Mouse (Mus musculus) brain, embryonic 18.5 days (tissue): ENCODE results near the gene Foxe1.

Source experiments
- DNase-seq: peaks from one replicate; pipeline ENCODE4 v3.0.0-alpha.2; 2012; ENCODE audit warnings: low read depth, low spot score

Gene Foxe1

DNA sequence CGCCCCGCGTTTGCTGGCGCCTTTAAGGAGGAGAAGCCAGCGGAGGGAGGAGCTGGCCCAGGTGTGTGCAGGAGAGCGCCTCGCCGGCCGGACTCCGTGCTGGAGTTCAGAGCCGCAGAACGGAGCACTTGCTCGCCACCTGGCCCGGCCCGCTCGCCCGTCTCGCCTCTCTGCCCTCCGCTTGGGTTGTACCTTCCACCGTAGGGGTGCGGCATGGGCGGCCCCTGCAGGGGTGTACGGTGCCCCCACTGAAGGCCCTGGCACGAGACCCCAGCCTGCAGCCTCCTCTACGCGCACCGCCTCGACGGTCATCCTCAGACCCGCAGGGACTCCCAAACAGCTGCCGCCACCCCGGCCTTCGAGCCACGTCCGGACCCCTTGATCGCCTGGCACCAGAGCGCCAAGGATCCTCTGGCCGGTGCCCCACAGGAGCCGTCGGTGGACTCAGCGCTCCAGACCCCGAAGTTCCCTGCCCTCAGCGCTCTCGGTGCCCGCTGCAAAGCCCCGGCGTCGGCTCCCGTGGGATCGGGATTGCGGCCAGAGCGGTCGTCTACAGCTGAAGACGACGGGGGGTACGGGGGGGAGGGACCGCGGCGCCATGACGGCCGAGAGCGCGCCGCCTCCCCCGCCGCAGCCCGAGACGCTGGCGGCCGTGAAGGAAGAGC lies at the start of gene Foxe1:
Gene Foxe1, plus strand, starts transcription at position 14 of the 665 bp plus-strand sequence.
- no peak for DNase-seq

DNA sequence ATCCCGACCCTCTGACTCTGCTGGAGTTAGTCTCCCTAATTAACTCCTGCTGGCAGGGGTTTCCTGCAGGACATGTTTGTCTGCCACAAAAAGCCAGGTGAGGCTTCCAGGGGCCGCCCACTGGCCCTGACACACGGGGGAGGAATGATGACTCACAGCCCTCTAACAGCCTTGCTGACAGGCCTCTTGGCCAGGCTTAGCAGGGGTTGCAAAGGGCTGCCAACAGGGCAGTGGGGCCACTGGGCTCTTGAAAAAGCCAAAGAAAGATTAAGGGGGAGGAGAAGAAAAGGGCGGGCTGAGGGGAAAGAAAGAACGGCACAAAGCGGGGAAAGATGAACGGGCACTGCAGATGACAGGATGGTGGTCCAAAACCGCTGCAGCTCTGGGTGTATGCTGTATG lies 39.3 kb upstream of the Foxe1 start:
- DNase-seq, result no peak

DNA sequence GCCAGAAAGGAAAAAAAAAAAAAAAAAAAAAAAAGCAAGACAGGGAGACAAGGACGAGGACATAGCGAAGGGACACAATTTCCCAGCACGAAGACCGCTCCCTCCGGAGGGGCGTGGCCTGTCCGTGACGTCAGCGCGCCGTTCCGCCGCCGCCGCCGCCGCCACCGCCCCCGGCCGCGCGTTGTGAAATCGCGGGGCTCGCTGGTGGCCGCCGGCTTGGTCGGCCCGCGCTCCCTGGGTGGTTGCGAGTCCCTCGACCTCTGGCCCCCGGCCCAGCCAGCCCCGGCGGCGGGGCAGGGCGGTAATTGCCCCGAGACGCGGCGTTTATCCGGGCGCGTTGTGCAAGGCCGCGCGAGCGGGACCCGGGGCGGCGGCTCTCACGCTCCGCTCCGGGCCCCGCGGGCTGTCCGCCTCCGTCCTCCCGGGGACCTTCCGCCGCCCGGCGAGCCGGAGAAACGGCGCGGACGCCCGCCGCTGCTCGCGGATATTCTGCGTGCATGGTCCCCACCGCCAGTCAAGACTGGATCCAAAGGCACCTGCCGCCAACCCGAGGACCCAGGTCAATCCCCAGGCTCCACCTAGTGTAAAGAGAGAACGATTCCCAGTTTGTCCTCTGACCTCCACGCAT lies 38.5 kb upstream of the Foxe1 start:
- peak; percentile 45 for DNase-seq

DNA sequence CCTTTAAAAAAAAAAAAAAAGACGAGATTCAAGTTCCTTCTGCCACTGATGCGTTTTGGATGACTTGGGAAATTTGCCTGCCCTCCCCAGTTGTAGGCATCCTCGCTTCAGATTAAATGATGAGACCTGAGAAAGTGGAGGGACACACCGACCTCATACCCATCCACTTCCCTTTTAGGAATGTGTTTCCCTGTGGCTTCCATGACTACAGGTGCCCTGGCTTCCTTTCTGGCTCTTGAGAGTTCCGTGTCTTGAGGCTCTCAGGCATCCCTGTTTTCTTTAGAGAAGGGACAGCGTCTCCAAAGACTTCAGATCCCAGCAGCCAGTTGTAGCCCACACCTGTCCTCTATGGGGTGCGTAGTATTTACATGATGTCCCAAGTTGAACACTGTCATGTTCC lies 38.0 kb upstream of the Foxe1 start:
- no peak for DNase-seq

DNA sequence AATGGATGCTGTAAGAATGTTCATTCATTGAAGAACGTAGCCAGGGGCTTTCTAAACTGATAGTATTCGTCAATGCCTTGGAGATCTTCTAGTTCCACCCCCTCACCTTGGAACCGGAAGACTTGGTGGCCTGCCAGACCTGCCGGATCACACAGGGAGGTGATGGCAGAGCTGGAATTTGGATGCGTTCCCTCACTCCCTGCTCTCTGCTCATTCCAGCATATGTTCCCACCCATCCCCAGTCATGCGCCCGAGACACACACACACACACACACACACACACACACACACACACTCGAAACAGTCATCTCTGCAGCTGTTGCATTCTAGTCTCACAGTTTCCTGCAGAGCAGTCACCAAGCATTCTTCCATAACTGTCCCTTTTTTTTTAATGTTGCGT lies 36.1 kb upstream of the Foxe1 start:
- no peak for DNase-seq

DNA sequence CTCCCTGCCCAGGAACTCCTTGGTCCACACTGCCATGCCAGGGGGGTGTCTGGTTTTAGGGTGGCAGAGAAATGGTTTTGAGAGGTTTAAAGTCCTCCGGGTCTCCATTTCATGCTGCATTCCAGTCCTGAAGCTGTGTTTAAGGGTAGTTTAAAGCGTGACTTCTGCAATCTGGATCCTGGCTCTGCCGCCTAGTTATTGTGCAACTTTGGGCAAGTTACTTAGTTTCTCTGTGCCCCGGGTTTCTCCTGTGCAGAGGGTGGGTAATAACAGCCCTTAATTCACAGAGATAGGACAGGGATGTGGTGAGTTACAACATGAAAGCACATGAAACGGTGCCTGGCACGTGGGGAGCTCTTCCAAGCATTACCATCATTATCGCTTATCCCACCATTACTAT lies 35.5 kb upstream of the Foxe1 start:
- no peak for DNase-seq

DNA sequence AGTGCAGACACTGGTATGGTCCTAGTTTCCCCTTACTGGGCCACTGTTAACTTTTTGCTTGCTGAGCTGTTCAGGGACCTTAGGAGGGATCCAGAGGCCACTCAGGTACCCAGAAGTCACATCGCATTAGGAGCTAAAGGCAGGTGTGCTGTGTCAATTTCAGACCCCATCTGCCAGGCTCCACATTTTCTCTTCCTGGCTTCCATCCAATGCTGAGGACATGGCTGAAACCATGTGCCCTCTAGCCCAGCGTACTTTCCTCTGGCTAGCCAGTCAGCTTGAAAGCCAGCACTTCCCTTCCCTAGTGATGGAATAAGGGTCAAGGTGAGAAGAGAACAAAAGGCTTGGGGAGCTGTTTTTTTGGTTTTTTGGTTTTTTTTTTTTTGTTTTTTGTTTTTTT lies 31.8 kb upstream of the Foxe1 start:
- no peak for DNase-seq

DNA sequence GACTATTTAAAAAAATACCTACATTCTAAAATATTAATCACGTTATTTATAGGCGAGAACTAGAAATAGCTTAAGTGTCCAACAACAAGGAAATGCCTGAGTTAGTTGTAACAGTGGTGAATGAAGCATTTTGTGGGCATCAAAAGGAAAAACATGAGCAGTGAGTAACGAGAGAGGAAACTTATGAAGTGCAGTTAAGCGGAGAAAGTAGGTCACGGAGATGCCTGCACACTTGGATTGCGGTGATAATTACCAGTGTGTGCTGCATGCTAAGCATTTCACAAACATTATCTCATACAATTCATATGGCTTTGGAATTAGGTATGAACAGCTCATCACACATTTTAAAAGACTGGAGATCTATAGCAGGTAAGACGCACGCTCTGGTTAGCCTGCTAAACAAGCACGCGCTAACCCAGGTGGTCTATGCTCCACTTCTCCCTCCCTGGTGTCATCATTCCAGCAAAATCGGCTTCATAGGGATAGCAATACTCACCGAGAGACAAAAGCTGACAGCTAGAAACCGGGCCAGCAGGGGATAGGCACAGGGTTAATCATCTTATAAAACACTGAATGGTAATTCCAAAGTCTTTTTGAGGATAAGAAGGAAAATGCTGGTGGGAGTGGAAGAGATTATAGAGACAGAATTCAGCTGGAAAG lies 21.5 kb upstream of the Foxe1 start:
- DNase-seq, result no peak

DNA sequence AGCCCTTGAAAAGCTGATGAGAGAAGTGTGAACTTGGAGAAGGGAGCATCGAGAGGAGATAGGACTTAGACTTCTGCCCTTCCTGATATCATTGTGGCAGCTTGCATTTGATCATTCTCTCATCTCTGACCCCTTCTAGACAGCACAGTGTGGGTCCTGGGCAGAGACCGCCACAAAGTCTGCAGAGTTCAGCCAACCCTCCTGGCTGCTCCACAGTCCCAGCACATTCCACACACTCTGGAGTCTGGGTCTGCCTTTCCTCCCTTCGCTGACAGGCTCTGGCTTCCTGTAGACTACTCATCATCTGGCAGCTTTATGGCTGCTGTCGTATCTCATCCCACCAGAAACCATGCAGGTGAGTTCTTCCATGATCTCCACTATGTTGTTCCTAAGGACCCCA lies 20.7 kb upstream of the Foxe1 start:
- DNase-seq, result no peak

DNA sequence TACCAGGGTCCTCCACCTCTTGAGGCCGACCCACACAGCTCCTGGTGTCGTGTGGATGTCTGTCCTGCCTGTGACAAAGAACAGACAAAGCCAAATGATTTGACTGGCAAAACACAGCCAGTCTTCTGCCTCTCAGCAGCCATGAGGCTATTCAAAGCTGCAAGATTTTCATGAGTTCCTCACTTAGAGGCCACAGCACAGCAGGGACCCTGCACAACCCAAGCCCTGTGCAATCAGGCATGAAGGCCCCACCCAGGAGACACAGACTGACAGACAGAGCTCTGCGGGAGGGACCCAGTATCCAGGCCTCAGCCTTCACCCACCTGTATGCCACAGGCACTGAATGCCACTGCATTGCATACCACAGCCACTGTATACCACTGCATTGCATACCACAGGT lies 14.5 kb upstream of the Foxe1 start:
- no peak for DNase-seq

DNA sequence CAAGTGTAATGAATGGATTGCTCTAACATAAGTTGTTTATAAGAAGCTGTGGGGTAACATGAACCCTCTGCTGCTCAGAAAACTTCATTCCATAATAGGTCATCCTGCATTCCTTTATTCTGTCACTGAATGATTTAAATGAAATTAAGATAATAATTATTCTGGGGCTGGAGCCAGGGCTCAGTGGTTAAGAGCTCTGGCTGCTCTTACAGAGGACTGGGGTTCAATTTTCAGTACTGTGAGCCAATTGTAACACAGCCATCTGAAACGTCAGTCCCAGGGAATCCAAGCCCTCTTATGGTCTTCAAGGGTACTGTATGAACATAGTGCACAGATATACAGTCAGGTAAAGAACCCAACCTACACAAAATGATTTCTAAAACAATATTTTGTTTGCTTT lies 7.6 kb upstream of the Foxe1 start:
- DNase-seq, result no peak

DNA sequence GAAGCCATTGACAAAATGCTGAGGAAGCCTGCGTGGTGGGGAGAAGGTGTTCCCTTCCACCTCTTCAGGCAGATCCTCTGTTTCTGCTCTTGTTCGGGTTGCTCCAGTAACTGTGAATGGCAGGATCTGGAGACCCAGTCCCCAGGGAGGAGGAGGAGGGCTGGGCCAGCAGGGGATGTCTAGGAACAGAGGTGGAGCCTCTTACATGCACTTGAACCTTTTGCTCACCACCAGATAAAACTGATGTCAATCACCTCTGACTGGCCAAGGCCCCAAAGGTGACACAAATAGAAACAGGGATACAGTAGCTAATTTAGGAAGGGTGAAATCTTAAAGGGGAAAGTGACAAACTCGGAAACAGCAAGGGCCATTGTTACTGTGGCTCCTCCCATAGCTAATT lies 5.4 kb upstream of the Foxe1 start:
- DNase-seq, result no peak

DNA sequence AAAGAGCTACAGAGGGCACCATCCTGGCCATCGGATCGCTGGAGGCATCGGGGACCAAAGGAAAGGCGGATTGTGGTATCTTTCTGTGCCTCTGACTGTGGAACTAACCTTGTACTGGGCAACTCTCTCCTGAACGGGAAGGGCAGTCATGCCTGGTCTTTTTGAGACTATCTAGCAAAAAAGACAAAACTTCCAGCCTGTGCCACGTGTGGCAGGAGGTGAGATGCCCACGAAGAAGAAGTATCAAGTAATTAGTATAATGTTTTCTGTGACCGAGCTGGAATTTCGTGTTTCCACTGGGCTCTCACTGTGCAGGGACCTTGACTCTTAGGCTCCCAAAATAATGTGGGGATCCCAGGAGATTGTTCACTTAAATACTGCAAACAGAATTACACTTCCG lies 4.4 kb upstream of the Foxe1 start:
- no peak for DNase-seq

DNA sequence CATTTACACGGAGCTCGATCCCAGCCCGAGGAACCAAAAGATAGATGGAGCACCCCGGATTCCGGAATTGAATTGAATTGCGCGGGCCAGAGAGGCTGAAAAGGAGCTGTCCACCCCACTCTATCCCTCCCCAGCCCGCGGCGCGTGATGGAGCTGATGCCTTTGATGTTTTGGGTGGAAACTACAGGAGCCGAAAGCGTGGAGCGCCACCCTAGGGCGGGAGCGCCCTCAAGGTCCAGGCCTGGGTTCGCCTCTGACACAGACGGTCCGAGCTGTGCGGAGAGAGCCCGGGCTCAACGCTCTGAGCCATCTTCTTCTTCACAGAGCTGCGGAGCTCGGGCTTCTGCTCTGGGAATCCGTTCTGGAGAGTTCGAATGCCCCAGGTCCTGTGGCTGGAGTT lies 3.8 kb upstream of the Foxe1 start:
- no peak for DNase-seq

DNA sequence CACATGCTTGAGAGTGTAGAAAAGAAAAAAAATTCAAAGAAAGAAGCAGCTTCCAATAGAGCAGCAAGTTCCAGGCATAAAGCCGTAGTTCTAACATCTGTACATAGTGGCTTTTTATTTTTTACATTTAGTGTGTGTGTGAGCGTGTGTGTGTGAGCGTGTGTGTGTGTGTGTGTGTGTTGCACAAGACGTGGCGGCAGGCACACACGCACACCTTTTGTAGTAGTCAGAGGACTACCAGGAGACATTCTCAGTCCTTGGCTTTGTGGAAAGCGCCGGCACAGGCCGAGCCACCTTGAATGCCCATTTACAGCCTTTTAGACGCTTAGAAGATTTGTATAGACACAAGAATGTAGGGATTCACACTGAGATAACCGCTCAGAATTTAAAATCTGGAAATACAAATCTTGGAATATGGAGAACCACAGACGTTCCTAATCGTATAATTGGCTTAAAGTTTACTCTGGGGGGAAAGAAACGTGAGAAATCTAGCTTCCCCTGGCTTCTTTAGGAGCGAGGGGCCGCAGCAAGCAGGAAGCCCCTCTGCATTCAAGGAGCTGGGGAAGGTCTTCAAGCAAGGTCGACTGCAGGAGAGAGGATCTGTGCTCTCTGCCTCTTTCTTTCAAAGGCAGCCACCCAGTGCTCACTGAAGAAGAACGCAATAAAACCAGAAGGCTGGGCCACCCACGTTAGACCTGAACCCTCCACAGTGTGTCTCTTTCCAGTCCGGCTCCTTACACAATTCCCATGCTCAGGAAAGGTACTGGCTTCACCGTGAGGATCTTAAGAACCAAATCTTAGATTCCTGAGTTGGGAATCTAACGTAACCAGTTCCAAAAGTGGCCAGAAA lies 1.4 kb upstream of the Foxe1 start:
- no peak for DNase-seq

DNA sequence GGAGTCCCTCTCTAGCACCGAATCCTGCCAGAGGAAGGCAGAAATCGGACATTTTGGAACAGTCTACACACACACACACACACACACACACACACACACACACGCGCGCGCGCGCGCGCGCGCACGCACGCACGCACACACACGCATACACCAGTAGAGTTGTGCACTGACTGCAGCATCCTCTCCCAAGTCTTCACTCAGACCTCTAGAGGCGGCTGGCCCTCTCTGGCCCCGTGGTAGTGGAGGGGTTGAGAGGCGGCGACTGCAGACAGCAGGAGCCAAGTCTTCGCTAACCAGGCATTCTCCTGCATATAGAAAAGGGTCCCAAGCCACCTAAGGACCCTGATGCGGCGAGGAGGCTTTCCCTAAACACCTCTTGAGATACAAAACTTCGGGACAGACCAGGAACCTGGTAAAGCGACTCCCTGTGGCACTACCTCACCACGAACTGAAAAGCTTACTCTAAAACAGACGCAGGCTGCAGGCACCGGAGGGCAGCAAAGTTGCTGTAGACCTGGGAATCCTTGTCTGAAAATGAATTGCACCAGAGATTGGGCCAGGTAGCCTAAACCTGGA lies 610 bp upstream of the Foxe1 start:
- no peak for DNase-seq

DNA sequence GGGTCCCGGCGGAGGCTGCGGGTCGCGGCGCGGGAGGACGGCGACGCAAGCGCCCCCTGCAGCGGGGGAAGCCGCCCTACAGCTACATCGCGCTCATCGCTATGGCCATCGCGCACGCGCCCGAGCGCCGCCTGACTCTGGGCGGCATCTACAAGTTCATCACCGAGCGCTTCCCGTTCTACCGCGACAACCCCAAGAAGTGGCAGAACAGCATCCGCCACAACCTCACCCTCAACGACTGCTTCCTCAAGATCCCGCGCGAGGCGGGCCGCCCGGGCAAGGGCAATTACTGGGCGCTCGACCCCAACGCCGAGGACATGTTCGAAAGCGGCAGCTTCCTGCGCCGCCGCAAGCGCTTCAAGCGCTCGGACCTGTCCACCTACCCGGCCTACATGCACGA lies 879 bp downstream of the Foxe1 start:
- DNase-seq, result no peak

DNA sequence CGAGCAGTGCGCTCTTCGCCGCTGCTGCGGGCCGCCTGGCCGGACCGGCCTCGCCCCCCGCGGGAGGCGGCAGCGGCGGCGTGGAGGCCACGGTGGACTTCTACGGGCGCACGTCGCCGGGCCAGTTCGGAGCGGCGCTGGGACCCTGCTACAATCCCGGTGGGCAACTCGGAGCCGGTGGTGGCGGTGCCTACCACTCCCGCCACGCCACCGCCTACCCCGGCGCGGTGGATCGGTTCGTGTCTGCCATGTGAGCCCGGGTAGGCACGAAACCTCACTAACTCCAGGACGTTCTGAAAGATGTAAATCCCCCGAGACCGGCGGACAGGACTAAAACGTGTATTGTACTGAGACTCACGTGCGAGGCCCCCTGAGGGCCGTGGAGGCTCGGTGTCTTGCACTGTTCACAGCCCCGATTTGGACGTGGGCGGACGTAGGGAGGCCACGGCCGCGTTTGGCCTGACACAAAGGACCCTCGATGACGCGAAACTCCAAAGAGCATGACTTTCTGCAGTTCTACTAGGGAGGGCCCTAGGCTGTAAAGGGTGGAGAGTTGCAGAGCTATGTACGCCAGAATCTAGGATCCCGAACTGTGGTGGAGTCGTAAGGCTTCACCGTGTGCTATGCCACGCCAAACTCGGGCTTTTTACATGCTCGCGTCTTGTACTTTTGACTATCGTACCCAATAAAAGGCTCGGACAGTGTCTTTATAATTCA lies 1.8 kb downstream of the Foxe1 start:
- DNase-seq, result no peak

DNA sequence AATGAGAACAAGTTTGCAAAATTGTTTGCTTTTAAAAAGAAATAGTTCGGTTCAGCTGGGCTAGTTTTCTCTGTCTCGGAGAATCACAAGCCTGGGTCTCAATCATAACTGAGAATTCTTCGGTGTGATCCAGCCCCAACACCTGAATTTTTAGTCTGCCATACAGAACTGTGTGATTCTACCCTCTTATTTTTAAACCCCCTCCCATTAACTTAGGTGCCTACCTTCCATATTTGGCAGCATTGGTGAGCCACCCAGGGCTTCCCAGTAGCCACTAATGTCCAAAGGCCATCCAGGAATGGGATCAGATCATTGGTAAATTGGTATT lies 2.3 kb downstream of the Foxe1 start:
- no peak for DNase-seq

DNA sequence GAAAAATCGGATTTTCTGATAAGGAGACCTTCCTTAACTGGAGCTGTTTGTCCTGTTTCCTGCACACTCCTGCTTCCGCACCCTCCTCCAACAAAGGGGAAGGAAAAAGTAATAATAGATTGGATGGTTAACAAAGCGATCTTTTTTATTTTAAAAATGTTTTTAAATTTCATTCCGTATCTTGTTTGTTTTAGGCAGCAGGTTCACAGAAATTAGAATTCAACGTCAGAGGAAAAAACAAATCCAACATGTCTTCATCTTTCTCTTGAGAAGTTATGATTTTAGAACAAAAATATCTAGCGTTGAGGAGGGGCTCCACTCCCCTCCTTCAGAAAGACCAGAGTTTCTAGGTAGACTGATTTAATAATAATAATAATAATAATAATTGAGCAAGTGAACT lies 2.8 kb downstream of the Foxe1 start:
- no peak for DNase-seq

DNA sequence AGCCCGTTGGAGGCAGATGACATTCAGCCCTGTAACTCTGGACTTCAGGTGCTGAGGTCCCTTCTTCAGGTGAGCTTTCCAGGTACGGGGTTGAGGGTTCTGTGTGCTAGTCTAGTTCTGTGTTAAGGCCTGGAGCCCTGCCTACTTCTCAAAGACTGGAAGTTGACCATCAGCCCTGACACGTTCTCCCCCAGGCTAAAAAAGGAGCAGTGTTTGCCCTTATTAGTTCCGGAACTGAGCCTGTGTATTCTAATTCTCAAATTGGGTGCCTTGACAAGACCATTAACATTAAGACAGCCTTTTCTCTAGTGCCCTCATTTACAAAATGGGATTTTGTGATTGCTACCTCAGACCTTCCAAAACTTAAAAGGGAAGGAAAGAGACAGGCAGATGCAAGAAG lies 3.7 kb downstream of the Foxe1 start:
- no peak for DNase-seq
